Mouse (Mus musculus): ENCODE measurements around the gene Spatc1l.

Gene Spatc1l

GRCm38 (mm10) chr10:76590197-76590596 lies 28.1 kb downstream of the Spatc1l start:
- no peak for DNase-seq (ENCODE audit: extremely low spot score, low read depth, low spot score)

GRCm38 (mm10) chr10:76596338-76596737 lies 34.3 kb downstream of the Spatc1l start:
- DNase-seq (ENCODE audit: extremely low spot score, low read depth, low spot score), result no peak

GRCm38 (mm10) chr10:76602690-76603089 lies 40.6 kb downstream of the Spatc1l start:
- no peak for DNase-seq (ENCODE audit: extremely low spot score, low read depth, low spot score)

GRCm38 (mm10) chr10:76612473-76612872 lies 50.4 kb downstream of the Spatc1l start:
- DNase-seq (ENCODE audit: extremely low spot score, low read depth, low spot score), result no peak
